Mouse (Mus musculus) forebrain, embryonic 15.5 days (tissue): ENCODE data around the gene Smim24. TPM values are rescaled to one million over a fixed set of nuclear protein-coding genes. Genes with fewer than 3 reads are reported as not detected.

ENCODE experiments used
- ATAC-seq: fragments of 200-750 bp; cut with Nextera tagmentation; replicated peaks from 2 replicates; pipeline ENCODE4 v1.8.0; 2017; ENCODE audit warnings: mild to moderate bottlenecking, moderate TSS enrichment, moderate library complexity
- H3K27ac ChIP-seq: fragments of 300-500 bp; sonication (generic); replicated peaks from 2 replicates; pipeline ENCODE4 v1.5.1; 2015; ENCODE audit warnings: mild to moderate bottlenecking, inconsistent platforms
- H3K27me3 ChIP-seq: fragments of 300-500 bp; sonication (generic); 2 replicates; pipeline ENCODE4 v1.6.1; 2015; ENCODE audit warnings: inconsistent platforms
- H3K36me3 ChIP-seq: fragments of 300-500 bp; sonication (generic); 2 replicates; pipeline ENCODE4 v1.6.1; 2015; ENCODE audit warnings: mild to moderate bottlenecking, inconsistent platforms
- H3K4me1 ChIP-seq: fragments of 300-500 bp; sonication (generic); 2 replicates; pipeline ENCODE4 v1.6.1; 2015; ENCODE audit warnings: inconsistent platforms
- H3K4me2 ChIP-seq: fragments of 300-500 bp; sonication (generic); replicated peaks from 2 replicates; pipeline ENCODE4 v1.6.1; 2015; ENCODE audit warnings: mild to moderate bottlenecking, inconsistent platforms
- H3K4me3 ChIP-seq: fragments of 300-500 bp; sonication (generic); 2 replicates; pipeline ENCODE4 v1.5.1; 2015; ENCODE audit warnings: mild to moderate bottlenecking, inconsistent platforms
- H3K9ac ChIP-seq: fragments of 300-500 bp; sonication (generic); replicated peaks from 2 replicates; pipeline ENCODE4 v1.6.1; 2015; ENCODE audit warnings: mild to moderate bottlenecking, inconsistent platforms
- H3K9me3 ChIP-seq: fragments of 300-500 bp; sonication (generic); 2 replicates; pipeline ENCODE4 v1.6.1; 2016; ENCODE audit warnings: inconsistent platforms
- WGBS: fragments of 180-500 bp; shearing (Covaris S2); methylation state at CpG from one replicate; pipeline ENCODE4 v1.1.7; 2015; ENCODE audit warnings: mixed read lengths; 5-methylcytosine and 5-hydroxymethylcytosine counted together
- polyA plus RNA-seq: library from polyadenylated mRNA; unstranded; fragments of >200 nt; fragmentation: Nextera tagmentation; extraction: Ambion mirVana; gene quantifications from 2 replicates; pipeline ENCODE4 v1.2.1, GENCODE M21; 2015

The Smim24 gene
- polyA plus RNA-seq, 1 experiment from 2014 or later, result 1.8 TPM

GRCm38 (mm10) chr10:81367207-81367495 is 25.7 kb upstream of the Smim24 start:
- H3K4me3 ChIP-seq, result no peak overlapping the region
- no peak overlapping the region for H3K9ac ChIP-seq
- no peak overlapping the region for H3K27ac ChIP-seq
- 69% methylated on average over 6 of the region's 6 CpGs for WGBS
- no peak overlapping the region for H3K4me2 ChIP-seq
- H3K27me3 ChIP-seq, result peaks cover 22% of the 10 kb centered on the region
- H3K4me1 ChIP-seq, result peaks cover 19% of the 10 kb centered on the region
- H3K9me3 ChIP-seq, result no peaks in the 10 kb centered on the region
- peaks cover 52% of the 10 kb centered on the region for H3K36me3 ChIP-seq
- ATAC-seq, result no peak

- Histone ChIP-seq H3K4me2 (no peak overlapping the region), H3K9me3 (no peaks in the 10 kb centered on the region), H3K27me3 (no peaks in the 10 kb centered on the region), H3K36me3 (peaks cover 18% of the 10 kb centered on the region), H3K4me1 (peaks cover 31% of the 10 kb centered on the region), H3K9ac (no peak overlapping the region), H3K4me3 (no peak overlapping the region), H3K27ac (no peak overlapping the region)
- ATAC-seq, result no peak
- 92% methylated on average over 10 of the region's 10 CpGs for WGBS
Observed at GRCm38 (mm10) chr10:81375322-81375721, 17.5 kb upstream of the Smim24 start.

GRCm38 (mm10) chr10:81376561-81377361 is 16.1 kb upstream of the Smim24 start:
- Histone ChIP-seq H3K27ac (no peak overlapping the region), H3K36me3 (peaks cover 8% of the 10 kb centered on the region; the same call in 1 of the 2 replicates)
- 42% methylated on average over 6 of the region's 6 CpGs for WGBS

GRCm38 (mm10) chr10:81377362-81377664 is 15.5 kb upstream of the Smim24 start:
- WGBS, result 66% methylated on average over 2 of the region's 2 CpGs
- Histone ChIP-seq H3K36me3 (peaks cover 8% of the 10 kb centered on the region; the same call in 1 of the 2 replicates), H3K4me3 (peak overlapping the region; percentile 91), H3K27ac (no peak overlapping the region), H3K27me3 (no peaks in the 10 kb centered on the region), H3K9ac (peak overlapping the region; percentile 93), H3K4me1 (peaks cover 31% of the 10 kb centered on the region), H3K9me3 (no peaks in the 10 kb centered on the region), H3K4me2 (peak overlapping the region; percentile 86)
- ATAC-seq, result no peak

More at GRCm38 (mm10) chr10:81376561-81377361, 16.1 kb upstream of the Smim24 start:
- Histone ChIP-seq H3K4me3 (peak overlapping the region; percentile 91), H3K9ac (peak overlapping the region; percentile 93; the same call in 1 of the 2 replicates), H3K9me3 (no peaks in the 10 kb centered on the region), H3K27me3 (no peaks in the 10 kb centered on the region), H3K4me2 (peak overlapping the region; percentile 86), H3K4me1 (peaks cover 31% of the 10 kb centered on the region)
- no peak for ATAC-seq

- peak within 1 kb of the TSS; percentile 86 for H3K4me2 ChIP-seq
- peaks cover 31% of the 10 kb centered on the region for H3K4me1 ChIP-seq
- H3K36me3 ChIP-seq, result peaks cover 8% of the 10 kb centered on the region; the same call in 1 of the 2 replicates
- peak within 1 kb of the TSS; percentile 83 for H3K27ac ChIP-seq
- peak within 1 kb of the TSS; percentile 93 for H3K9ac ChIP-seq
- WGBS, result 2% methylated on average over 50 of the region's 59 CpGs
- ATAC-seq, result peak; percentile 64
- no peaks in the 10 kb centered on the region for H3K27me3 ChIP-seq
- H3K9me3 ChIP-seq, result no peaks in the 10 kb centered on the region
- peak within 1 kb of the TSS; percentile 91 for H3K4me3 ChIP-seq
Observed at GRCm38 (mm10) chr10:81377793-81378552, 14.9 kb upstream of the Smim24 start, which contains the start of gene Fzr1. TSS of gene Fzr1 (minus strand) at chr10:81378516.

GRCm38 (mm10) chr10:81378553-81379182 is 14.2 kb upstream of the Smim24 start:
- under 1% methylated on average over 45 of the region's 46 CpGs for WGBS
- Histone ChIP-seq H3K27ac (peak overlapping the region; percentile 78), H3K4me1 (peaks cover 31% of the 10 kb centered on the region), H3K36me3 (peaks cover 3% of the 10 kb centered on the region; the same call in 1 of the 2 replicates), H3K9ac (peak overlapping the region; percentile 40), H3K9me3 (no peaks in the 10 kb centered on the region), H3K27me3 (no peaks in the 10 kb centered on the region), H3K4me2 (peak overlapping the region; percentile 86), H3K4me3 (peak overlapping the region; percentile 91)
- ATAC-seq, result peak; percentile 97

- peak; percentile 0; the same call in 1 of the 2 replicates for ATAC-seq
- Histone ChIP-seq H3K9ac (peak overlapping the region; percentile 40), H3K4me3 (peak overlapping the region; percentile 91), H3K27ac (peak overlapping the region; percentile 78), H3K36me3 (no peaks in the 10 kb centered on the region; the same call in 1 of the 2 replicates), H3K9me3 (no peaks in the 10 kb centered on the region), H3K4me2 (peak overlapping the region; percentile 86), H3K27me3 (no peaks in the 10 kb centered on the region), H3K4me1 (peaks cover 31% of the 10 kb centered on the region)
- WGBS, result 62% methylated on average over 3 of the region's 3 CpGs
Observed at GRCm38 (mm10) chr10:81379183-81379553, 13.7 kb upstream of the Smim24 start.

GRCm38 (mm10) chr10:81379809-81380378 is 13.0 kb upstream of the Smim24 start:
- Histone ChIP-seq H3K9me3 (no peaks in the 10 kb centered on the region), H3K4me1 (peaks cover 35% of the 10 kb centered on the region), H3K27me3 (no peaks in the 10 kb centered on the region), H3K9ac (no peak overlapping the region), H3K4me2 (no peak overlapping the region), H3K4me3 (no peak overlapping the region), H3K36me3 (no peaks in the 10 kb centered on the region), H3K27ac (no peak overlapping the region)
- no peak for ATAC-seq
- whole genome bisulfite sequencing, result 94% methylated on average over 6 of the region's 6 CpGs

GRCm38 (mm10) chr10:81382039-81382438 is 10.8 kb upstream of the Smim24 start:
- H3K4me1 ChIP-seq, result peaks cover 29% of the 10 kb centered on the region
- no peak overlapping the region for H3K9ac ChIP-seq

GRCm38 (mm10) chr10:81383802-81384604 is 8.8 kb upstream of the Smim24 start, which contains the start of the genes Dohh and Gm48551:
TSS of gene Dohh (plus strand) at chr10:81384428.
TSS of gene Gm48551 (plus strand) at chr10:81384466.
- Histone ChIP-seq H3K9me3 (no peaks in the 10 kb centered on the region), H3K4me1 (peaks cover 19% of the 10 kb centered on the region), H3K4me2 (peak within 1 kb of the TSS; percentile 96), H3K4me3 (peak within 1 kb of the TSS; percentile 93), H3K27me3 (no peaks in the 10 kb centered on the region), H3K9ac (peak within 1 kb of the TSS; percentile 79), H3K27ac (peak within 1 kb of the TSS; percentile 89), H3K36me3 (peaks cover 22% of the 10 kb centered on the region)
- WGBS, result 9% methylated on average over 54 of the region's 54 CpGs
- ATAC-seq, result peak; percentile 96

More at GRCm38 (mm10) chr10:81382039-81382438, 10.8 kb upstream of the Smim24 start:
- H3K27ac ChIP-seq, result no peak overlapping the region
- no peak for ATAC-seq
- no peak overlapping the region for H3K4me2 ChIP-seq
- no peak overlapping the region for H3K4me3 ChIP-seq
- H3K9me3 ChIP-seq, result no peaks in the 10 kb centered on the region
- peaks cover 7% of the 10 kb centered on the region; the same call in 1 of the 2 replicates for H3K36me3 ChIP-seq
- no peaks in the 10 kb centered on the region for H3K27me3 ChIP-seq
- WGBS, result 88% methylated on average over 5 of the region's 5 CpGs

- Histone ChIP-seq H3K27ac (peak overlapping the region; percentile 89), H3K4me3 (peak overlapping the region; percentile 93), H3K27me3 (no peaks in the 10 kb centered on the region), H3K4me2 (peak overlapping the region; percentile 96), H3K36me3 (peaks cover 22% of the 10 kb centered on the region), H3K4me1 (peaks cover 18% of the 10 kb centered on the region), H3K9ac (peak overlapping the region; percentile 79), H3K9me3 (no peaks in the 10 kb centered on the region)
- WGBS, result under 1% methylated on average over 19 of the region's 19 CpGs
- peak; percentile 31; the same call in 1 of the 2 replicates for ATAC-seq
Observed at GRCm38 (mm10) chr10:81384605-81384982, 8.3 kb upstream of the Smim24 start.
